Mouse (Mus musculus): ENCODE measurements around the gene Olfr101. TPM values are rescaled to one million over a fixed set of nuclear protein-coding genes. Genes with fewer than 3 reads are reported as not detected.

Olfr101 gene
- not detected in 3 replicates for total RNA-seq (2017)

GRCm38 (mm10) chr17:37304213-37304612, at the start of gene Olfr101:
Olfr101 (minus strand) TSS chr17:37304313.
- no peak for ATAC-seq (replicated peaks; ENCODE audit: insufficient number of reproducible peaks, low FRiP score, low TSS enrichment, poor library complexity, severe bottlenecking)

GRCm38 (mm10) chr17:37339598-37339997, 35.5 kb upstream of the Olfr101 start, which contains the start of gene Olfr103:
Olfr103 (minus strand) TSS chr17:37339698.
- no peak for ATAC-seq (replicated peaks; ENCODE audit: insufficient number of reproducible peaks, low FRiP score, low TSS enrichment, poor library complexity, severe bottlenecking)

- no peak for ATAC-seq (replicated peaks; ENCODE audit: insufficient number of reproducible peaks, low FRiP score, low TSS enrichment, poor library complexity, severe bottlenecking)
Observed at GRCm38 (mm10) chr17:37316954-37317353, 12.8 kb upstream of the Olfr101 start, which contains the start of gene Olfr102. Olfr102 (minus strand) TSS chr17:37317054.

- ATAC-seq (replicated peaks; ENCODE audit: insufficient number of reproducible peaks, low FRiP score, low TSS enrichment, poor library complexity, severe bottlenecking) = no peak
Observed at GRCm38 (mm10) chr17:37310146-37310699, 6.1 kb upstream of the Olfr101 start.

- no peak for ATAC-seq (replicated peaks; ENCODE audit: insufficient number of reproducible peaks, low FRiP score, low TSS enrichment, poor library complexity, severe bottlenecking)
Observed at GRCm38 (mm10) chr17:37308483-37308882, 4.4 kb upstream of the Olfr101 start.

GRCm38 (mm10) chr17:37283360-37283759, 20.8 kb downstream of the Olfr101 start, which contains the start of gene Olfr99:
Olfr99 (minus strand) TSS chr17:37283460.
- no peak for ATAC-seq (replicated peaks; ENCODE audit: insufficient number of reproducible peaks, low FRiP score, low TSS enrichment, poor library complexity, severe bottlenecking)

GRCm38 (mm10) chr17:37280331-37280730, 23.8 kb downstream of the Olfr101 start:
- ATAC-seq (replicated peaks; ENCODE audit: insufficient number of reproducible peaks, low FRiP score, low TSS enrichment, poor library complexity, severe bottlenecking) = no peak

- no peak for ATAC-seq (replicated peaks; ENCODE audit: insufficient number of reproducible peaks, low FRiP score, low TSS enrichment, poor library complexity, severe bottlenecking)
Observed at GRCm38 (mm10) chr17:37276573-37276972, 27.5 kb downstream of the Olfr101 start.

GRCm38 (mm10) chr17:37275626-37276248, 28.4 kb downstream of the Olfr101 start:
- no peak for ATAC-seq (replicated peaks; ENCODE audit: insufficient number of reproducible peaks, low FRiP score, low TSS enrichment, poor library complexity, severe bottlenecking)

- peak; percentile 82 for ATAC-seq (replicated peaks; ENCODE audit: insufficient number of reproducible peaks, low FRiP score, low TSS enrichment, poor library complexity, severe bottlenecking)
Observed at GRCm38 (mm10) chr17:37270702-37271092, 33.4 kb downstream of the Olfr101 start.

GRCm38 (mm10) chr17:37270058-37270701, 33.9 kb downstream of the Olfr101 start, which contains the start of gene H2-M3:
H2-M3 (plus strand) TSS chr17:37270220.
- ATAC-seq (replicated peaks; ENCODE audit: insufficient number of reproducible peaks, low FRiP score, low TSS enrichment, poor library complexity, severe bottlenecking) = peak; percentile 72

GRCm38 (mm10) chr17:37263626-37264025, 40.5 kb downstream of the Olfr101 start, which contains the start of gene Olfr98:
Olfr98 (minus strand) TSS chr17:37263749.
- no peak for ATAC-seq (replicated peaks; ENCODE audit: insufficient number of reproducible peaks, low FRiP score, low TSS enrichment, poor library complexity, severe bottlenecking)

GRCm38 (mm10) chr17:37250544-37250943, 53.6 kb downstream of the Olfr101 start:
- no peak for ATAC-seq (replicated peaks; ENCODE audit: insufficient number of reproducible peaks, low FRiP score, low TSS enrichment, poor library complexity, severe bottlenecking)

GRCm38 (mm10) chr17:37249460-37249859, 54.7 kb downstream of the Olfr101 start:
- no peak for ATAC-seq (replicated peaks; ENCODE audit: insufficient number of reproducible peaks, low FRiP score, low TSS enrichment, poor library complexity, severe bottlenecking)

Other genes starting within 250 kb of the Olfr101 start
- gene Olfr90, start 215.8 kb downstream of the Olfr101 start, total RNA-seq (2017) = not detected in 3 replicates
- gene Olfr91, start 206.0 kb downstream of the Olfr101 start, total RNA-seq (2017) = not detected in 3 replicates
- gene Olfr92, start 184.2 kb downstream of the Olfr101 start, total RNA-seq (2017) = 0.48 TPM in 1 of 3 replicates, not detected in the others
- gene Olfr93, start 142.8 kb downstream of the Olfr101 start, total RNA-seq (2017) = not detected in 3 replicates
- not detected in 3 replicates for gene Ubd, start 110.4 kb downstream of the Olfr101 start, total RNA-seq (2017)
- not detected in 3 replicates for gene Olfr94, start 103.3 kb downstream of the Olfr101 start, total RNA-seq (2017)
- not detected in 3 replicates for gene Olfr95, start 91.2 kb downstream of the Olfr101 start, total RNA-seq (2017)
- not detected in 3 replicates for gene Olfr96, start 84.2 kb downstream of the Olfr101 start, total RNA-seq (2017)
- not detected in 3 replicates for gene Olfr97, start 67.0 kb downstream of the Olfr101 start, total RNA-seq (2017)
- gene Olfr98, start 40.6 kb downstream of the Olfr101 start, total RNA-seq (2017) = not detected in 3 replicates
- gene H2-M3, start 34.1 kb downstream of the Olfr101 start, total RNA-seq (2017) = 78.7 to 86.4 TPM (median 79.2 TPM) in 3 replicates
- gene Olfr99, start 20.9 kb downstream of the Olfr101 start, total RNA-seq (2017) = not detected in 3 replicates
- gene Olfr102, start 12.7 kb upstream of the Olfr101 start, total RNA-seq (2017) = not detected in 3 replicates
- not detected in 3 replicates for gene Olfr103, start 35.4 kb upstream of the Olfr101 start, total RNA-seq (2017)
- gene Olfr104-ps, start 55.3 kb upstream of the Olfr101 start, total RNA-seq (2017) = not detected in 3 replicates
- gene Olfr105-ps, start 74.7 kb upstream of the Olfr101 start, total RNA-seq (2017) = not detected in 3 replicates
- not detected in 3 replicates for gene Olfr106-ps, start 86.1 kb upstream of the Olfr101 start, total RNA-seq (2017)
- not detected in 3 replicates for gene Olfr107, start 94.9 kb upstream of the Olfr101 start, total RNA-seq (2017)
- not detected in 3 replicates for gene Olfr108, start 141.2 kb upstream of the Olfr101 start, total RNA-seq (2017)
- gene Olfr109, start 154.6 kb upstream of the Olfr101 start, total RNA-seq (2017) = not detected in 3 replicates
- gene H2-M2, start 179.2 kb upstream of the Olfr101 start, total RNA-seq (2017) = 0.87 to 3.0 TPM in 2 of 3 replicates, not detected in the other
- not detected in 3 replicates for gene Olfr110, start 188.2 kb upstream of the Olfr101 start, total RNA-seq (2017)
- 0.29 TPM in 1 of 3 replicates, not detected in the others for gene Olfr111, start 203.7 kb upstream of the Olfr101 start, total RNA-seq (2017)

Measured in monocyte, adult 5-6 weeks (primary cell).